Mouse (Mus musculus) thymus, adult 2 months (tissue): ENCODE measurements at regions not wholly inside any gene's neighbourhood (a gene's known extent, or its start where the extent isn't known, plus 50 kb on each side); places are given as distances from the start of the nearest gene placed in this dataset.

ENCODE experiments used
- CTCF ChIP-seq: fragments of 200-500 bp; IDR thresholded peaks from 2 replicates; pipeline ENCODE4 v1.5.1; 2012; ENCODE audit warnings: mild to moderate bottlenecking, control low read depth, low read length, moderate library complexity, borderline replicate concordance; ENCODE audit not compliant: control insufficient read depth, poor library complexity, insufficient read depth; ENCODE audit errors: extremely low read depth
- POLR2A ChIP-seq: fragments of 200-500 bp; IDR thresholded peaks from 2 replicates; pipeline ENCODE4 v1.6.1; 2012; ENCODE audit warnings: mild to moderate bottlenecking, low read length, control low read depth, moderate library complexity; ENCODE audit not compliant: control insufficient read depth, poor library complexity, insufficient read depth; ENCODE audit errors: extremely low read depth

- TF ChIP-seq CTCF (no peak), POLR2A (no peak)
These were observed 381.3 kb downstream of the Cbln4 start for GRCm38 (mm10) chr2:171661896-171662511.
